Mouse (Mus musculus) cerebellum, postnatal 36 days (tissue): Measurements from ENCODE around the gene Brd3.
A peak's percentile ranks its signal among the peaks of the same experiment; 100 is the strongest.

ENCODE experiments used
- DNase-seq, 2 experiments: peaks; one replicate each; pipeline ENCODE4 v3.0.0; 2021 to 2022; ENCODE audit warnings: mixed read lengths in 2 of 2

Gene Brd3

GRCm38 (mm10) chr2:27425161-27425611 is 82.3 kb downstream of the Brd3 start:
- no peak for DNase-seq

DNA sequence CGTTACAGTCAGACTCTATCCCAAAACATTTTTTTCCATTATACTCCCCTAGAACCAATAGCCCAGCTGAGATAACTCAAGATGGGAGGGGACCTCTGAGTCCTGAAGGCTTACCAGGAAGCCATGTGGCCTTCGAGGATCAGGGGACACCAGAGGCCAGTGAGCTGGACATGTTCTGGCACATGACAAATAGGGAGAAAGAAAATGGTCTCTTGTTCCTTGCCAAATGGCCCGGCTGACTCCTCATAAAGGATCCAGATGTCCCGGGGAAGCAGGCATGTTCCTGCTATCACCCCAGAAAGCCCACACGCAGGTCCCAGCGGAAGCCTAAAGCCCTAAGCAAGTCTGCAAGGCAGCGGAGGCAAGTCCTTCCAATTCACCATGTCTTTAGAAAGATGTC is 83.9 kb downstream of the Brd3 start:
- DNase-seq, result no peak

DNA sequence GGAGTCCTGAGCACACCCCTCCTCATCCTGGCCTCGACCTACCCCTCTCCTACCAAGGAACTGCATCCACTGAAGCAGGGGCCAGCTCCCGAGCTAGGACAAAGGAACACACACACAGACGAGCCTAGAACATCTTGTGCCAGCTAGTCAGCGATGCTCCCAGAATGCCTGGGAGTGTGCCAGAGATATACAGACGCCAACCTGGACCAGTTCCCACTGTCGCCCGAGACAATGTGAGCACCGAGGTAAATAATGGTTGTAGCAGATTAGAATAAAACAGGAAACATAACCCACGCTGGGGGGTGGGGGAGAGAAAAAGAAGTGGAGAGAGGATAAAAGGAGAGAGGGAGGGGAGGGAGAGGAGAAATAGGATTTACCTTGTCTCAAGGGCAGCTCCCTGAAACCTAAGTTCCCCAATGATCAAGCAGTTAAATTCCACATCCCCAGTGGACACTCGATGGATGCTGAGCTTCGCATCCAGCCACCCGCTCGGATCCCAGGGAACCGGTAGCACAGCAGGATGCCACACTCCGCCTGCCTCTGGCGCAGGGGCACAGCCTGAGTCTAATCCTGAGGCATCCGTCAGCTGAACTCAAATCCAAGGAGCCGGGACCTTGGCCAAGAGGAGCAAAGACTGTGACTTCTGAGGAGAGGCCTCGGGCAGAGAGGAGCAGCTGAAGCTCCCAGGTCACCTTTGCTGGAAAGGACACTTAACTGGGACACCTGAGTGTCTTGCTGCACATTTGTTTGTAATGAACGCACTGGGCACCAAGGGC is 86.0 kb downstream of the Brd3 start:
- DNase-seq, result peak; percentile 69 to 74

DNA sequence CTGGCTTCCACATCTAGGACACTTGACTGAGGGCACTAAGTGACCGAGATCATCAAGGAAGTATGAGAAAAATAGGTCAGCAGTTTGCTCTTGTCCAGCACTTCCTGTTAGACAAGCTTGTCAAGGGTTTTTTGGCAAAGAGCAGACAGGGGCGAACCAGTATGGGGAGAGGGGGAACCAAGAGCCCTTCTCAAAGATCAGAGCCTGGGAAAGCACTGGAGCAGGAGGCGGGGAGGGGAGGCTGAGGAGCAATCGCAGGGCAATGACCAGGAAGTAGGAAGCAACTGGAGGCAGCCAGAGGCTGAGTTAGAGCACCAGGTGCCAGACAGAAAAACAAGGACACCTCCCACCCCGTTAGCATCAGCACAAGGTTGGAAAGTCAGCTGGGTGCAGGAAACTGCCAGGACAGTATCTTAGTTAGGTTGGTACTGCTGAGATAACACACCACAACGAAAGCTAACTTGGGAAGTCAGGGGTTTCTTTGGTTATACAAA is 88.8 kb downstream of the Brd3 start:
- no peak for DNase-seq

DNA sequence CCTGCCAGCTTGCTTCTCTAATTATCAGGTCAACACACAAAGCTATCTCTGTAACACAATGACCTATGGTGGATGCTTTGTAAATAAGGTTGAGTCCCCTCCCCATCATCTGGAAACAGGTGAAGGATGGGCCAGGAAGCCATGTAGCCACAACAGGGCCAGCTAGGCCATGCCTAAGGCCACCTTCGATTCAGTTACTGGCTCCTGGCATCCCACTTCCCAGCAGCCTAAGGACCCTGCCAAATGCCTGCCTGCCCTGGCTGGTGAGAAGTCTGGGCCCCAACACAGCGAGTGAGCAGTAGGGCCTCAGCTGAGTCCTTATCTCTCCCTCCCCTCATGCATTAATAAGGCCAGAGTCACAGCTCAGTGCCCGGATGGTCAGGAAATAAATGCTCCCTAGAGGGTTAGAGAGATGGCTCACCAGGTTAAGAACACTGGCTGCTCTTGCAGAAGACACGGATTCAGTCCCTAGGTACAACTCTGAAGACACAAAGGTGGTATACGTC is 89.8 kb downstream of the Brd3 start:
- no peak for DNase-seq

DNA sequence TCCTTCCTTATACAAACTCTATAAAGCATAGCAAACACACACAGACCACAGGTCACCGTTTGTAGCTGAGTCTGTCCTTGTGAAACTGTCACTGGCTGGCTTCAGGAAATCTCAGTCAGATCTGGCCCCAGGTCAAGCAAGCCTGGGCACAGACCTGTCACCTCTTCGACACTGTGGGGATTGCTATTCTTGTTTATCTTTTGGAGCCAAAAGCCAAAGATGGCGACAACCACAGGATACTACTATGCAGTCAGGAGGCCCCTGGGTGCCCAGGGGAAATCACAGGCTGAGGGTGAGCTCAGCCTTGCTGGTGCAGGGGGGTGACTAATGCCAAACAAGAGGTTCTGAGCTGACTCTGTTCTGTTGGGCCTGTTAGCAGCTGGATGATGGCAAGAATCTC is 91.0 kb downstream of the Brd3 start:
- DNase-seq, result no peak

DNA sequence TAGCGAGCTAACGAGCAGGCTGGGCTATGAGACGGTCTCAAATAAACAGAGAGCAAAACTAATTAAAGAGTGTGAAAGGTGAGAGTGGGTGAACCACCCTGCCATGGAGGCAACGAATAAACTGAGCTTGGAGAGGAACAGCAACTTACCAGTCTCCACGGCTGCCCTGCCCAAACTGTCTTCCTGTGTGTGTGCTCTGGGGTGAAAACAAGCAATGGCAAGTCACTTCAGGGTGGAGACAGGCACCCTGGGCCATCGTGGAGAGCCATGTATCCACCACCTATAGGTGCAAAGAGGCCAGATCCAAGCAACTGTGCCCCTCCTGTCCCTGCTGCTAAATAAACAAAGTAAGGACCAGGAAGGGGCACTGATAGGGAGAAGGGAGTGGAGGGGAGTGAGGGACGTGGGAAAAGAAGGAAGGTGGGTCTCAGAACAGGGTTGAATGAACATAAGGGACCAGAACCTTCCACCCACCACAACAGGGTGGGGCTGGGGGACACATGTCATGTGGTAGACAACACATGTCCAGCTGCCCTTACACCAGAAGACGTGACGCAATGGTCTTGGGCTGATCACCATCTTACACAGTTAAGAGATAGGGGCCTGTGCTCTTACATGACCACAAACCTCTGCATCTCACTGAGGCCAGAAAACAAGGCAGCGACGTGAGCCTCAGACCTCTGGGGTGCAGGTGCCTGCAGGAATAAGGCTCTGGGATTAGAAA is 92.2 kb downstream of the Brd3 start:
- no peak for DNase-seq

DNA sequence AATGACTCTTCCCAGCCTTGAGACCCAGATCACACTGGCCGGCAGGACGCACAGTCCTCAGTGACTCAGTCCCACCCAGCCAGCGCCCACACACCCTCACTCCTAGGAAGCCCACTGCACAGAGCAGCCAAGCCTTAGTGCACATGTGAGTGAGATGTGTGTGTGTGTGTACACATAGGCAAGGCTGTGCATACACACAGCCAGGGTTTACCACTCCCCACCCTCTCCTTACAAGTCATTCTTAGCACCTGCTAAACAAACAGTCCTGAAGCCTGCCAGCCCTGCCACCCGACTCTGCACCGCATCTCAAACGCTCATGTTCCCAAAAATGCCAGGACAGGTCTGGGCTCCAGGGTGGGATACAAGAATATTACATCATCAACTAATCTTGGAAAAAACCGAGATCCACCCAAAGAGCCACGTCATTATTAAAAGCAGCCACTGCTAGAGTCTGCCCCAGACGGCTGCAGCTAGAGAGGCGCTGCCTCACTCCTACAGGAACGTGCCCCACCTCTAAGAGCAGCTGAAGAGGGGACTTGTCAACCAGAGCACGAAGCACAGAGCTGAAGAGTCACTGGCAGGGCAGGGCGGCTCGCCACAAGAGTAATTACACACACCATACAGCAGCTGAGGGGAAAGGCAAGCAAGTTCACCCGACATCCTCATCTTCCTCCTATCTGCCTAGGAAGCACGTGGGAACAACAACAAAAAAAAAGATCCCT is 93.4 kb downstream of the Brd3 start:
- no peak for DNase-seq

DNA sequence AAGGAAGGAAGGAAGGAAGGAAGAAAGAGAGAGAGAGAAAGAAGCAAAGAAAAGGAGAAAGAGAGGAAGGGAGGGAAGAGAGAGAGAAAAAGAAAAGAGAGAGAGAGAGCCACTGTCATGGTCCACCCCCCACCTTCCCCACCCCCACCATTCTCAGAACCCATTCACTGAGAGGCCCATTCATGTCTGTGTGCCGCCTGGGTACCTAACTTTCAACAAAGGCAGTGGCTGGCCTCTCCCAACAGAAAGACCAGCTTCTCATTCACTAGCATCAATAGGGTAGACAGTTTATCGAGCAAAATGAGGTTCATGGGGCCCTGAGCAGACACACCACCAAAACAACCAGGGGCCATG is 93.9 kb downstream of the Brd3 start:
- DNase-seq, result no peak

GRCm38 (mm10) chr2:27412245-27412800 is 95.1 kb downstream of the Brd3 start:
- DNase-seq, result no peak

DNA sequence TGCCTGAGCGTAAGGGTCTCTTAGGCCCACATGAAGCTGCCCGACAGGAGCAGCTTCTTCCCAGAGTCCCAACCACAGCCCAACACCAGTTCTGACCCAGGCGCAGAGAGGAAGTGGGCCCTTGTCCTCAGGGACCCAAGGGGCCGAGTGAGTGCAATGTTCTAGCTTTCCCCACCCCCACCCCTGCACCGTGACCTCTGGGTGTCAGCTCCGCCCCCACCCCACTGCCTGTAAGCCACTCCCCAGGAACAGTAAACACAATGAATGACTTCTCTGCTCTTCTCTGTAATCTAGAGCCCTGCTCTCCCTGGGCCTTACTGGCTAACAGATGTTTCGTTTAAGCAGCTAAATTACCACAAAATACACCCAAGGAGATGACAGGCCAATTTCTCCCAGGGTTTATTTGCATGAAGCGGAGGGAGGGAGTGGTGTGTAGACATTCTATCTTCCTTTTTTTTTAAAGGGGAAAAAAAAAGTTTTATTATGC is 95.7 kb downstream of the Brd3 start:
- no peak for DNase-seq

DNA sequence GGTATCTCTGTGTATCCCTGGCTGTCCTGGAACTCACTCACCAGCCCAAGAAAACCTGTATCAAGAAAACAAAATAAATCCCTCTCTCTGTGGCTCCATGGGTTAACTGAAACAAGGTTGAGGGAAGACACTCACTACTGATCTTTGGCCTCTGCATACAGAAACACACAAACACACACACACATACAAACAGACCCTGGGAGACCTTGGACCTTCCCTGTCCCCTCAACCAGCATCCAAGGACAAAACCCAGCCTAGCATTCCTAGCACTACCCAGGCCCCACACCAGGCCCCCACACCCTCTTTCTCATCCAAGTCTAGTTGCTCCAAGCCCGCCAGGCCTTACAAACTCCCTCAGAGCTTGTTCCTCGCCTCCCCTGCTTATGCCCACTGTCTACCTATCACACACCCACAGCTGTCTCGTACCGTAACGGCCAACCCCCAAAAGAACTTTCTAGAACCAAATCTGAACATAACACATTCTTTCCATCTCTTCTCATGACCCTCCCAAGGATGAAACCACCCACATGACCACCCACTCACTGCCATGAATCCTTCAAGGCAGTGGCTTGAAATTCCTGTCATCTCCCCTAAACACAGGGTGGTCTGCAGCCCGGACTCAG is 96.8 kb downstream of the Brd3 start:
- no peak for DNase-seq

DNA sequence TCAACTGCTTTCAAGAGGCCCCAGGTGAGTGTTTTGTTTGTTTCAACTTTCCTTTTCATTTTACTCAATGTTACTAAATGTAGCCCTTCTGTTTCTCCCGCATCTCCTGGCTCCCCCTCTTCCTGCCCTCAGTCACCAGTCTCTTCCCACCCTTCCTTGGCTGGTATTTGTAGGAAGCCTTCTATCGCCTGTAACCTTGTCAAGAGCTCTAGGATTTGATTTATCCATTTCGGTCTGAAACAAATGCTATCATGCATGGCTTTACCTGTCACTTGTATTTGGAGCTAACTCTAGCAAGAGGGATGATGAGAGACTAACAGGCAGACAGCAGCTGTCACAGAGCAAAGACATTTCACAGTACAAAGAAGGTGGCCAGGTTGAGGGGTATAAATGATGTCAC is 99.3 kb downstream of the Brd3 start:
- no peak for DNase-seq

- DNase-seq, result no peak
Measured at GRCm38 (mm10) chr2:27406928-27407327, 100.5 kb downstream of the Brd3 start.

- no peak for DNase-seq
Measured at GRCm38 (mm10) chr2:27405094-27405884, 102.2 kb downstream of the Brd3 start.

GRCm38 (mm10) chr2:27404375-27405093 is 102.9 kb downstream of the Brd3 start:
- DNase-seq, result no peak

DNA sequence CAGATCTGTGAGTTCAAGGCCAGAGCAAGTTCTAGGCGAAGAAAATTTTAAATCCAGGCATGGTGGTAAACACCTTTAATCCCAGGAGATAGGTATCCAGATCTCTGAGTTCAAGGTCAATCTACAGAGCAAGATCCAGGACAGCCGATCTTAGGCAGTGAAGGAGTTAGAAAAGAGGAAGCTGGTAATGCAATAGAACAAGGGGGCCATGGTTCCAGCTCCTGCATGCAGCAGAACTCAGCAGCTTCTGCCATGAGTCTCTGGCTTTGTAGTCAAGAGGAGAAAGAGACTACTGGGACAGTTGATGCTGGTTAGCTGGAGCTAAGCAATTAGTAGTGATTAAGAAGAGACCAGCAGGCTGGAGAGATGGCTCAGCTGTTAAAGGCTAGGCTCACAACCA is 105.9 kb downstream of the Brd3 start:
- no peak for DNase-seq

DNA sequence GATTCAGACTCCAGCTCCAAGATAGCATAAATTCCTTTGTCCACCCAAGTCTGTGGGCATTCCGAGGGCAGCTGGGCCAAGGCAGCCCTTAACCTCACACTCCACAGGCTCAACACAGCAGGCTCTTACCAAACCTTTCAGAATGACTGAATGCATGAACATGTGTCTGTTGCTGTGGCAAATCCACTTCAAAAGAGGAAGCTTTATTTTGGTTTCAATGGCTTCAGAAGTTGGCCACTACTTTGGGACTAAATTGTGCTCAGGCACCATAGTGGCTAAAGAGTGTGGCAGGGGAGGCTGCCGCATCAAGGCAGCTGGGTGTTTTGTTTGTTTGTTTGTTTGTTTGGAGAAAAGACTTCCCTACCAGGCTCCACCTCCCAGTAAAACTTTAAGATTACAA is 107.4 kb downstream of the Brd3 start:
- DNase-seq, result no peak

- DNase-seq, result no peak
Measured at GRCm38 (mm10) chr2:27396656-27397440, 110.6 kb downstream of the Brd3 start.
